Mouse (Mus musculus): ENCODE measurements around the gene Arnt.

DNA sequence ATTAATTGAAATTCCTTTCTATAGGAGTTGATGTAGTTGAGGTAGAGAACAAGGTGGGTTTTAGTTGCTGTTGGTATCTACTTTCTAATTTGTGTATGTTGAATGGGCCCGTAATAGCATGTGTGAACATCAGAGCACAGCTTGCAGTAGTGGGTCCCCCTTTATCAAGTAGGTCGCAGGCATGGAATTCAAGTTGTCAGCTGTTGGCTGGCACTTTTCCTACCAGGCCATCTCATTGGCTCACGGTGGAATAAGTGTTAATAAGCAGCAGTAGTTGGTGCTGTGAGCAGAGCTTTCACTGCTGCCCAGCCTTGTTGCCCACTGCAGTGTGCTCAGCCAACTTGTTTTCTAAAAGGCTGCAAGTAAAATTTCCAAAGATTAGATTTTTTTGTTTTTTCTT lies 54.5 kb downstream of the Arnt start:
- TF ChIP-seq POLR2A (IDR thresholded peaks at IDR 0.05; ENCODE audit: low read depth, low read length) (no peak), CTCF (conservative IDR thresholded peaks at IDR 0.05; ENCODE audit: insufficient read depth, insufficient read length, low read depth, low read length) (no peak)
